Mouse (Mus musculus): ENCODE measurements around the gene Fcrl1. TPM values are rescaled to one million over a fixed set of nuclear protein-coding genes. Genes with fewer than 3 reads are reported as not detected.
"Not testable (repeated sequence)": the region's sequence is repeated elsewhere in the genome, so short reads cannot be mapped to it uniquely, and the experiment has no call there.

Fcrl1 gene
- 0.12 TPM in 1 of 2 replicates, not detected in the other for polyA plus RNA-seq (2014; fragmentation: Nextera tagmentation; extraction: Ambion mirVana)

DNA sequence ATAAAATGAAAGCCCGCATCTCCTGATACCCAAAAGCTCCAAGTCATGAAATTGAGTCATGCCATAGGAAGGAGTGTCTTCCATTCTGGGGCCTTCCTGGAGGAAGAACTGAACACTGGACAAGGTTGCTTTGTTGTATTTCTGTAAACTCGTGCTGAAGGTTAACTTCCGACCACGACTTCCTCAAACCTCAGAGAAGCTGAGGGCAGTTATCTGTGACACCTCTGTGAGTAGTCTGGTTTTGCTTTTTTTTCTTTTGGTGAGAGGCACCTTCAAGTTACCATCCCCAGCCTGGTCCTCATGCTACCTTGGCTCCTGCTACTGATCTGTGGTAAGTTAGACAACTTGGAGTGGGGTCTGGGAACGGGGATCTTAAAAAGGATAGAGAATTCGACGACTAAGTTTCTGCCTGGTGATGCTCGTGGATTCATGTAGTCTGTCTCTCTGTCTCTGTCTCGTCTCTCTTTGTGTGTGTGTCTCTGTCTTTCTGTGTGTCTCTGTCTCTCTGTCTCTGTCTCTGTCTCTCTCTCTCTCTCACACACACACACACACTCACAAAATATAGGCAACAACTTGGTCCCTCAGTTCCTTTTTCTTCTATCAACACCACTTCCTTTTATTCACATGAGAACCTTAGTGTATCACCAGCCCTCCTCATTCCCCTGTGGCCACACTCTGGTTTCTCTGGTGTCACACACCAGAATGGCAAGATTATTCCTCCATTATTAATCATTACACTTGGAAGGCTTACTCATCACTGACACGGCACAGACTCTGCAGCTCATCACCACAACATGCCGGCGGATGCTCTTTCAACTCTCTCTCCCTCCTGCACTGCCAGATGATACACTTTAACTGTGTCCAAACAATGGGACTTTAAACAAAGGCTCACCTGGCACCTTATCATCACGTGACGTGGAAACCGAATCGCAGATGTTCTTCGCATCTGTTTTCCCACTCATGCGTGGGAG is at the start of gene Fcrl1:
Fcrl1 (plus strand) TSS at position 193 of the 971 bp plus-strand sequence.
- Histone ChIP-seq H3K9me3 (ENCODE audit: control insufficient read depth, low read length) (no peaks in the 10 kb centered on the region), H3K36me3 (ENCODE audit: control insufficient read depth, insufficient read depth, low read length) (no peaks in the 10 kb centered on the region), H3K27me3 (ENCODE audit: control insufficient read depth, insufficient read depth, low read length) (no peaks in the 10 kb centered on the region), H3K9ac (ENCODE audit: low read length) (no peak within 1 kb of the TSS), H3K27ac (ENCODE audit: low read depth, low read length) (no peak within 1 kb of the TSS), H3K4me1 (ENCODE audit: control insufficient read depth, insufficient read depth, low read length) (no peaks in the 10 kb centered on the region), H3K4me3 (ENCODE audit: low read depth, low read length) (no peak within 1 kb of the TSS), H3K4me2 (no peak within 1 kb of the TSS)
- 89% methylated on average over 18 of the region's 18 CpGs for whole genome bisulfite sequencing
- ATAC-seq (ENCODE audit: low FRiP score) (no peak), DNase-seq (ENCODE audit: low spot score, missing footprints) (no peak)

DNA sequence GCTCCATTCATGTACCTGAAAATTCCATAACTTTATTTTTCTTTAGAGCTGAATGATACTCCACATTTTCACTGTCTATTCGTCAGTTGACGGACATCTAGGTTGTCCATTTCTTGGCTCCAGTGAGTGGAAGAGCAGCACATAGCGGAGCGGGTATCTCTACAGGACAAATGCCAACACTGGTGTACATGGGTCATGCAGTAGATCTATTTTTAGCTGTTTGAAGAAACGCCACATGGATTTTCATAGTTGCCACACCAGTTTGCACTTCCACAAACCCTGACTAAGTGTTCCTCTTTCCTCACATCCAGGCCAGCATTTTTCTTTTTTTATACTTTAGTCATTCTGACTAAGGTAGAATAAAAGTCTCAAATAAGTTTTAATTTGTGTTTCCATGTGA is 38.3 kb upstream of the Fcrl1 start:
- no peak overlapping the region for H3K27ac ChIP-seq (ENCODE audit: low read depth, low read length)
- no peak overlapping the region for H3K4me2 ChIP-seq
- no peak overlapping the region for H3K4me3 ChIP-seq (ENCODE audit: low read depth, low read length)
- no peaks in the 10 kb centered on the region for H3K36me3 ChIP-seq (ENCODE audit: control insufficient read depth, insufficient read depth, low read length)
- 90% methylated on average over 5 of the region's 5 CpGs for WGBS
- ATAC-seq (ENCODE audit: low FRiP score) (no peak), DNase-seq (ENCODE audit: low spot score, missing footprints) (no peak)
- H3K27me3 ChIP-seq (ENCODE audit: control insufficient read depth, insufficient read depth, low read length): no peaks in the 10 kb centered on the region
- no peak overlapping the region for H3K9ac ChIP-seq (ENCODE audit: low read length)
- no peaks in the 10 kb centered on the region for H3K9me3 ChIP-seq (ENCODE audit: control insufficient read depth, low read length)
- no peaks in the 10 kb centered on the region for H3K4me1 ChIP-seq (ENCODE audit: control insufficient read depth, insufficient read depth, low read length)

DNA sequence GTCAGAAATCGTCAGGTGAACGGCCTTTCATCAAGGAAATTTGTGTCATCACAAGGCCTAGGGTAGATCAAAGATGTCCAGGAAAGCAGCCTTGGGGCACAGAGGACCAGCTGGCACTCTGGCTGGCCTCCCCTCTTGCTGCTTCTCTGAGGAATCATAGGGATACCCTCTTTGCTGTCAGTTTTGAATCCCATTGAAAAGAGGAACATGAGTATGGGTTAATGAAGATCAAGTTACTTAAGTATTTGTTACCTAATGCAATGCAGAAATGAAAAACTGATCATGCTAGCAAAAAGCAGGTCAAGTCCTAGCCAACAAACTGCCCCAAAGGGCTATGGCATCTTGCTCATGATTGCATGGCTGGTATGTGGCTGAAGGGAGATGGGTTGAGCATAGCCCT is 25.2 kb upstream of the Fcrl1 start:
- ATAC-seq (ENCODE audit: low FRiP score); DNase-seq (ENCODE audit: low spot score, missing footprints); H3K36me3 ChIP-seq (ENCODE audit: control insufficient read depth, insufficient read depth, low read length); H3K4me1 ChIP-seq (ENCODE audit: control insufficient read depth, insufficient read depth, low read length); H3K27ac ChIP-seq (ENCODE audit: low read depth, low read length); H3K9ac ChIP-seq (ENCODE audit: low read length); H3K4me3 ChIP-seq (ENCODE audit: low read depth, low read length); H3K4me2 ChIP-seq; H3K9me3 ChIP-seq (ENCODE audit: control insufficient read depth, low read length); H3K27me3 ChIP-seq (ENCODE audit: control insufficient read depth, insufficient read depth, low read length): not testable (repeated sequence)
- WGBS: 87% methylated on average over 2 of the region's 2 CpGs

DNA sequence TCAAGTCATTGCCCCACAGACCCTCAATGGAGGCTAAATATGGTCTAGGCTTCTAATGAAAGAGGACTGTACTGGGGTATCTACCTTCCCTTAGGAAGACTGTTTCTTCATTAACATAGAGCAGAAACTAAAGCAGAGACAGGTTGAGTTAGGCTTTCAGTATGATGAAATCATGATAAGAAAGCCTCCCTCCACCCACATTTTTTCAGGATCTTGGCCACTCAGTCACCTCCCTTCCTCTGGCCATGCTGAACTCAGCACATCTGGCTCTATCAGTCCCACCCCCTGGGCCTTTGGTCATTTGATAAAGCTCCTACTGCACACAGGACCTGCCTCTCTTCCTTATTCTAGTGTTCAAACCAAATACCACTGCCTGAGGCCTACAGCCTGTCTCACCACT is 18.6 kb upstream of the Fcrl1 start, which contains the start of gene Cd5l:
Cd5l (plus strand) TSS at position 301 of the 400 bp plus-strand sequence.
- H3K27me3 ChIP-seq (ENCODE audit: control insufficient read depth, insufficient read depth, low read length): no peaks in the 10 kb centered on the region
- ATAC-seq (ENCODE audit: low FRiP score): no peak
- no peaks in the 10 kb centered on the region for H3K9me3 ChIP-seq (ENCODE audit: control insufficient read depth, low read length)
- H3K4me1 ChIP-seq (ENCODE audit: control insufficient read depth, insufficient read depth, low read length): no peaks in the 10 kb centered on the region
- H3K9ac ChIP-seq (ENCODE audit: low read length): no peak within 1 kb of the TSS
- H3K4me3 ChIP-seq (ENCODE audit: low read depth, low read length): no peak within 1 kb of the TSS
- no peak within 1 kb of the TSS for H3K4me2 ChIP-seq
- no peaks in the 10 kb centered on the region for H3K36me3 ChIP-seq (ENCODE audit: control insufficient read depth, insufficient read depth, low read length)
- no peak within 1 kb of the TSS for H3K27ac ChIP-seq (ENCODE audit: low read depth, low read length)
- no peak for DNase-seq (ENCODE audit: low spot score, missing footprints)

DNA sequence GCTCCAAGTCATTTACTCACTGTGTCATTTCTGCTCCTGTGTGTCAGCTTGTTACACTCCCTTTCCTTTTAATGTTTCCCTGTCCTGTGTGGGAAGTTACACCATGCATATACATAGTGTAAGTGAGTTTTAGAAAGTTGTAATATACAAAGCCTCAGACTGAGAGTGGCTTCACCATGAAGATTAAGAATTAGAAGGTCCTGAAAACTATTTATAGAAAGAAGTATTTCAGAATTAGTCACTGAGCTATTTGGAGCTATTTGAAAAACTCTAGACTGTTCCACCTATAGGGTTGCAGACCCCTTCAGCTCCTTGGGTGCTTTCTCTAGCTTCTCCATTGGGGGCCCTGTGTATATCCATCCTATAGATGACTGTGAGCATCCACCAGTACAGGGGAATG is 17.0 kb upstream of the Fcrl1 start:
- Histone ChIP-seq H3K4me2 (no peak overlapping the region), H3K27ac (ENCODE audit: low read depth, low read length) (no peak overlapping the region), H3K27me3 (ENCODE audit: control insufficient read depth, insufficient read depth, low read length) (no peaks in the 10 kb centered on the region), H3K36me3 (ENCODE audit: control insufficient read depth, insufficient read depth, low read length) (no peaks in the 10 kb centered on the region), H3K4me1 (ENCODE audit: control insufficient read depth, insufficient read depth, low read length) (no peaks in the 10 kb centered on the region), H3K4me3 (ENCODE audit: low read depth, low read length) (no peak overlapping the region), H3K9ac (ENCODE audit: low read length) (no peak overlapping the region), H3K9me3 (ENCODE audit: control insufficient read depth, low read length) (no peaks in the 10 kb centered on the region)
- no peak for ATAC-seq (ENCODE audit: low FRiP score)
- DNase-seq (ENCODE audit: low spot score, missing footprints): no peak

DNA sequence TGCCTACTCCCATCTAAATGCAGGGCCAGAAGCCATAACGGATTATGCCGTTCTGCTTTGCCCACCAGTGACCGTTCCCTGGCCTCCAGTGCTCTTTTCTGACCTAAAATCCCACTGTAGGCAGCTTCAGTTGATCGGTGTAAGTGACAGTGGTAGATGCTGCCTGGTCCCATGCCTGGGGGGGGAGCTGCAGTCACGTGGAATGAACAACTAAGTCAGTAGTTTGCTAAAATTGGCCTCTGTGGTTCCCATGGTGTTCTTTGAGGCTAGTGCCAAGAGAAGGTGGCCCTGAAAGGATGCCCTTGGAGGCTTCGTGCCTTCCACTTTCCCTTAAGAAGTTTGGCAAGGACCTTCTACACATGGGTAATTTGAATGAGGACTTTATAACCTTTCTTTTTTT is 15.7 kb upstream of the Fcrl1 start:
- Histone ChIP-seq H3K9ac (ENCODE audit: low read length) (no peak overlapping the region), H3K9me3 (ENCODE audit: control insufficient read depth, low read length) (no peaks in the 10 kb centered on the region), H3K4me3 (ENCODE audit: low read depth, low read length) (no peak overlapping the region), H3K36me3 (ENCODE audit: control insufficient read depth, insufficient read depth, low read length) (no peaks in the 10 kb centered on the region), H3K4me2 (no peak overlapping the region), H3K27me3 (ENCODE audit: control insufficient read depth, insufficient read depth, low read length) (no peaks in the 10 kb centered on the region), H3K27ac (ENCODE audit: low read depth, low read length) (no peak overlapping the region), H3K4me1 (ENCODE audit: control insufficient read depth, insufficient read depth, low read length) (no peaks in the 10 kb centered on the region)
- ATAC-seq (ENCODE audit: low FRiP score) (no peak), DNase-seq (ENCODE audit: low spot score, missing footprints) (no peak)
- WGBS: 84% methylated on average over 6 of the region's 6 CpGs

DNA sequence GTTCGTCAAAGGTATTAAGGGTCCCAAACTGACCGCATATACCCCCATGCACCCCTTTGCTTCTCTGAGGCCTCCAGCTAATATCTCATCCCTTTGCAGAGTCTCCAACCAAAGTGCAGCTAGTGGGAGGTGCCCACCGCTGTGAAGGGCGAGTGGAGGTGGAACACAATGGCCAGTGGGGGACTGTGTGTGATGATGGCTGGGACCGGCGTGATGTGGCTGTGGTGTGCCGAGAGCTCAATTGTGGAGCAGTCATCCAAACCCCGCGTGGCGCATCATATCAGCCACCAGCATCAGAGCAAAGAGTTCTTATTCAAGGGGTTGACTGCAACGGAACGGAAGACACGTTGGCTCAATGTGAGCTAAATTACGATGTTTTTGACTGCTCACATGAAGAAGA is 10.5 kb upstream of the Fcrl1 start:
- H3K4me2 ChIP-seq: no peak overlapping the region
- no peak overlapping the region for H3K27ac ChIP-seq (ENCODE audit: low read depth, low read length)
- WGBS: 92% methylated on average over 14 of the region's 14 CpGs
- H3K27me3 ChIP-seq (ENCODE audit: control insufficient read depth, insufficient read depth, low read length): no peaks in the 10 kb centered on the region
- no peak overlapping the region for H3K9ac ChIP-seq (ENCODE audit: low read length)
- no peaks in the 10 kb centered on the region for H3K4me1 ChIP-seq (ENCODE audit: control insufficient read depth, insufficient read depth, low read length)
- no peaks in the 10 kb centered on the region for H3K36me3 ChIP-seq (ENCODE audit: control insufficient read depth, insufficient read depth, low read length)
- no peak overlapping the region for H3K4me3 ChIP-seq (ENCODE audit: low read depth, low read length)
- ATAC-seq (ENCODE audit: low FRiP score): no peak
- no peaks in the 10 kb centered on the region for H3K9me3 ChIP-seq (ENCODE audit: control insufficient read depth, low read length)
- DNase-seq (ENCODE audit: low spot score, missing footprints): no peak

DNA sequence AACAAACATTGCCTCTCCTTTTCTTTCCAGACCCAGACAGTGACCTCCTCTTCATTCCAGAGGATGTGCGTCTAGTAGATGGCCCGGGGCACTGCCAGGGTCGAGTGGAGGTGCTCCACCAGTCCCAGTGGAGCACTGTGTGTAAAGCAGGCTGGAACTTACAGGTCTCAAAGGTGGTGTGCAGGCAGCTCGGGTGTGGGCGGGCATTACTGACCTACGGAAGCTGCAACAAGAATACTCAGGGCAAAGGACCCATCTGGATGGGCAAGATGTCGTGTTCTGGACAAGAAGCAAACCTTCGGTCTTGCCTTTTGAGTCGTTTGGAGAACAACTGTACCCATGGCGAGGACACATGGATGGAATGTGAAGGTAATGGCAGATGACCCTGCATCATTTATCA is 8.7 kb upstream of the Fcrl1 start:
- H3K4me3 ChIP-seq (ENCODE audit: low read depth, low read length): no peak overlapping the region
- DNase-seq (ENCODE audit: low spot score, missing footprints) (no peak), ATAC-seq (ENCODE audit: low FRiP score) (no peak)
- H3K9me3 ChIP-seq (ENCODE audit: control insufficient read depth, low read length): no peaks in the 10 kb centered on the region
- no peak overlapping the region for H3K9ac ChIP-seq (ENCODE audit: low read length)
- H3K27ac ChIP-seq (ENCODE audit: low read depth, low read length): no peak overlapping the region
- H3K4me2 ChIP-seq: no peak overlapping the region
- no peaks in the 10 kb centered on the region for H3K27me3 ChIP-seq (ENCODE audit: control insufficient read depth, insufficient read depth, low read length)
- 90% methylated on average over 10 of the region's 10 CpGs for WGBS
- H3K36me3 ChIP-seq (ENCODE audit: control insufficient read depth, insufficient read depth, low read length): no peaks in the 10 kb centered on the region
- H3K4me1 ChIP-seq (ENCODE audit: control insufficient read depth, insufficient read depth, low read length): no peaks in the 10 kb centered on the region

DNA sequence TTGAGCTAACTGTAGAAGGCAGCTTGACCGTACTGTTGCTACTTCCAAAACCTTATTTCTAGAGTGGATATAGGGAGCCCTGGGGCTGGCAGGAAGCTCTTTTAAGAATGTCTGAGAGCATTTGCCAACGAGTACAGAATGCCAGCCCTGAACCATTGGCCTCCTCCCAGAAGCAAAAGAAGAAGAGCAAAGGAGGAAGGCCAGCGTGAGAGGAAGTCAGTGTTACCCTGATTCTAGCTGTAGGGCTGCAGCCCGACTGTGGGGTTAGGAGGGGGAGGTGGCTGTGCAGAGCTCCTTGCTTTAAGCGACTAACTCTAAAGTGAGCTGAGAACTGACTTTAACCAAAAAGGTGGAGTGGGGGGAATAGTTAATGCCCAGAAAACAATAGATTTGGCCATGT is 7.0 kb upstream of the Fcrl1 start:
- Histone ChIP-seq H3K4me3 (ENCODE audit: low read depth, low read length) (no peak overlapping the region), H3K9me3 (ENCODE audit: control insufficient read depth, low read length) (no peaks in the 10 kb centered on the region), H3K4me1 (ENCODE audit: control insufficient read depth, insufficient read depth, low read length) (no peaks in the 10 kb centered on the region), H3K27me3 (ENCODE audit: control insufficient read depth, insufficient read depth, low read length) (no peaks in the 10 kb centered on the region), H3K27ac (ENCODE audit: low read depth, low read length) (no peak overlapping the region), H3K9ac (ENCODE audit: low read length) (no peak overlapping the region), H3K4me2 (no peak overlapping the region), H3K36me3 (ENCODE audit: control insufficient read depth, insufficient read depth, low read length) (no peaks in the 10 kb centered on the region)
- WGBS: 76% methylated on average over 5 of the region's 5 CpGs
- ATAC-seq (ENCODE audit: low FRiP score) (no peak), DNase-seq (ENCODE audit: low spot score, missing footprints) (no peak)
